Mouse (Mus musculus): ENCODE results near the gene Zbtb45. TPM values are rescaled to one million over a fixed set of nuclear protein-coding genes. Genes with fewer than 3 reads are reported as not detected.

Gene Zbtb45
- polyA plus RNA-seq (2017; shearing (Covaris generic)), result 5.5 TPM

GRCm38 (mm10) chr7:13010005-13010908 is at the start of gene Zbtb45:
Zbtb45 (minus strand) TSS chr7:13010034.

GRCm38 (mm10) chr7:13054287-13055010 is 44.6 kb upstream of the Zbtb45 start, which contains the start of gene Mzf1:
Mzf1 (minus strand) TSS chr7:13054764.

GRCm38 (mm10) chr7:13037901-13038555 is 28.2 kb upstream of the Zbtb45 start, which contains the start of gene Ube2m:
Ube2m (minus strand) TSS chr7:13038275.

GRCm38 (mm10) chr7:13034148-13034977 is 24.5 kb upstream of the Zbtb45 start, which contains the start of gene Chmp2a:
Chmp2a (minus strand) TSS chr7:13034807.

DNA sequence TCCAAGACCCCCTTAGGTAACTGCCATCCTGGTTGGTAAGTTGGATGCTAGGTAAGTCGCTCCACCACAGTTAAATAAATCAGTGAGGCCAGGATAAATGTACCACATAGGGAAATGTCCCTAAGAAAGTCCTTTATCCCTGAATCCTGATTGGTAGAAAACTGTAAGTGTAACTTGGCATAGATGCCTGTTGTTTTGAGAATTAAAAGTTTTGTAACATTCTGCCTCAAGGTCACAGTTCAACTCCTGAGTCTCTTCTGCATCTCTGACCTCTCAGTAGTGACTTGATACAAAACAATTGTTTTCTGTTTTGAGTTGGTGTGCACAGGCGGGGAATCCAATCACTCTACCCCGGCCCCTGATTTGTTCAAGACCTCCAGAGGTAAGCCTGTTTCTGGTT is 11.0 kb downstream of the Zbtb45 start, which contains the start of gene Trim28:
Gene Trim28 (plus strand): TSS at position 264 of the 400 bp plus-strand sequence.

DNA sequence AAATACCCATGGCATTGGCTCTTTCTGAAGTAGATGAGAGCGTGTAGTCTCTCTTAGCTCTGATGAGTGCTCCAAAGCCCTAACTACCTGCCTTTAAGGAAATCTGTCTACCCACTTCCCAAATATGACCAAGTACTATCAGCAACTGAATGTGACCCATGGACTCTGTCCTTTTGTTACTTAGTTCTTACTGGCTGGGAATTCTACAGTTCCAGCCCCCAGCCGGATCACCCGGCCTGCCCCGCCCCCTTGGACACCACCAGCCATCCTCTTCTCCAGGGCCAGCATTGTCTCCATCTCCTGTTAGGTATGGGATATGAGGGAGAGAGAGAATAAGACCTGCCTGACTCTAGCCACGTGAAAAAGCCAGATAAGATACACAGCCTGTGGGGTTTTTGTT is 11.8 kb downstream of the Zbtb45 start, which contains the start of gene Slc27a5:
Gene Slc27a5 (minus strand): TSS at position 140 of the 400 bp plus-strand sequence.

DNA sequence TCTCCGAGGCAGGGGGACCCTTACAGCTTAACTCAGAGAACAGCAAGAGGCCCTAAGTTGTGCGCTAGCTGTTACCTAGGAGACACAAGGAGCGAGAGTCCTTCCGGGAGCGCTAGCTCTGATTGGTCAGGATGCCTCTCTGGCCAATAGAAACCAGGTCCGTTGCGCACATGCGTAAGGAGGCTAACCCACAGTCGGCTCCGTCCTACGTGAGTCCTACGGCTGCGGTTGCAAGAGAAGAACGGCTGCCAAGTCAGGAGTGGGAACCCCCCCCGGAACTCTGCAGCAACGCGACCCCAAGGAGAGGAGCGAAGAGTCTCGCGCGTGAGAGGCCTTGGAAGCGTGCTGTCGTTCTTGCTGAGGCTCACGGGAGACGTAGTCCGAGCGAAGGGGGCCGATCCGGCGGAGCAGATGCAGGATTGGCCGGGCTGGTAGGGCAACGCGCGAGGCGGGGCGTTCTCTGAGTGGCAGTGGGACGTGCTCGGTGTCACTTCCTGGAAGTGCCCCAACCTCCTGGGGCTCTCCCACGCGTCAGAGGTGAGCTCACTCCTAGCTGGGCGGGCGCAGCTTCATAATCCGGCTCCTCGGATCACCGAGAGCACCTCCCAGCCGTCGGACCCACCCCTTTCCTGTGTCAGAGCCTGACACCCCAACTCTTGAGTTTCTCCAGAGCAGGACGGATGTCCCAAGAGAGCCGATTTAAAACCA is 32.0 kb downstream of the Zbtb45 start, which contains the start of gene Zfp446:
Gene Zfp446 (plus strand): TSS at position 167 of the 708 bp plus-strand sequence.

GRCm38 (mm10) chr7:12965678-12966091 is 44.1 kb downstream of the Zbtb45 start, which contains the start of gene Zfp324:
Zfp324 (plus strand) TSS chr7:12965838.

Other genes with a start within 250 kb of the Zbtb45 start
- gene Zscan18, start 206.4 kb downstream of the Zbtb45 start, polyA plus RNA-seq (2017; shearing (Covaris generic)), result 1.0 TPM
- gene Zfp329, start 191.2 kb downstream of the Zbtb45 start, polyA plus RNA-seq (2017; shearing (Covaris generic)), result 17.0 TPM
- 82.7 TPM for gene Zfp110, start 175.3 kb downstream of the Zbtb45 start, polyA plus RNA-seq (2017; shearing (Covaris generic))
- 4.1 TPM for gene Zfp128, start 128.9 kb downstream of the Zbtb45 start, polyA plus RNA-seq (2017; shearing (Covaris generic))
- gene Zscan22, start 112.2 kb downstream of the Zbtb45 start, polyA plus RNA-seq (2017; shearing (Covaris generic)), result 15.3 TPM
- gene Rps5, start 87.7 kb downstream of the Zbtb45 start, polyA plus RNA-seq (2017; shearing (Covaris generic)), result 1,099 TPM
- not detected for gene Rnf225, start 82.6 kb downstream of the Zbtb45 start, polyA plus RNA-seq (2017; shearing (Covaris generic))
- gene Zfp324, start 44.2 kb downstream of the Zbtb45 start, polyA plus RNA-seq (2017; shearing (Covaris generic)), result 8.2 TPM
- 11.9 TPM for gene Zfp446, start 32.2 kb downstream of the Zbtb45 start, polyA plus RNA-seq (2017; shearing (Covaris generic))
- gene Slc27a5, start 11.8 kb downstream of the Zbtb45 start, polyA plus RNA-seq (2017; shearing (Covaris generic)), result not detected
- 32.3 TPM for gene Trim28, start 10.9 kb downstream of the Zbtb45 start, polyA plus RNA-seq (2017; shearing (Covaris generic))
- 276 TPM for gene Chmp2a, start 24.8 kb upstream of the Zbtb45 start, polyA plus RNA-seq (2017; shearing (Covaris generic))
- 10.8 TPM for gene Ube2m, start 28.2 kb upstream of the Zbtb45 start, polyA plus RNA-seq (2017; shearing (Covaris generic))
- 0.79 TPM for gene Mzf1, start 44.7 kb upstream of the Zbtb45 start, polyA plus RNA-seq (2017; shearing (Covaris generic))
- gene Vmn1r85, start 85.1 kb upstream of the Zbtb45 start, polyA plus RNA-seq (2017; shearing (Covaris generic)), result not detected
- gene Vmn1r86, start 109.9 kb upstream of the Zbtb45 start, polyA plus RNA-seq (2017; shearing (Covaris generic)), result not detected
- gene Vmn1r87, start 130.1 kb upstream of the Zbtb45 start, polyA plus RNA-seq (2017; shearing (Covaris generic)), result not detected
- not detected for gene Vmn1r88, start 149.5 kb upstream of the Zbtb45 start, polyA plus RNA-seq (2017; shearing (Covaris generic))
- not detected for gene Vmn1r89, start 203.0 kb upstream of the Zbtb45 start, polyA plus RNA-seq (2017; shearing (Covaris generic))